Mouse (Mus musculus): ENCODE measurements around the gene Fgf4.

GRCm38 (mm10) chr7:144874226-144874625 is 27.1 kb downstream of the Fgf4 start:
- TF ChIP-seq POLR2A (IDR thresholded peaks at IDR 0.05; ENCODE audit: low read depth, low read length) (no peak), MYC (IDR thresholded peaks at IDR 0.05; ENCODE audit: low read depth, low read length) (no peak), CTCF (conservative IDR thresholded peaks at IDR 0.05 in 1 of 2, IDR thresholded peaks at IDR 0.05 in 1 of 2; ENCODE audit: low read depth in 2 of 2, low read length in 2 of 2) (no peak), HCFC1 (IDR thresholded peaks at IDR 0.05; ENCODE audit: low read depth, low read length) (no peak), SMC3 (IDR thresholded peaks at IDR 0.05; ENCODE audit: low read depth, low read length) (no peak), RCOR1 (conservative IDR thresholded peaks at IDR 0.05; ENCODE audit: low read depth, low read length) (no peak), ZNF384 (IDR thresholded peaks at IDR 0.05; ENCODE audit: low read depth, low read length) (no peak), E2F4 (IDR thresholded peaks at IDR 0.05; ENCODE audit: insufficient replicate concordance, low read depth, low read length) (no peak), ZMIZ1 (IDR thresholded peaks at IDR 0.05; ENCODE audit: low read depth, low read length) (no peak), MAFK (IDR thresholded peaks at IDR 0.05; ENCODE audit: insufficient replicate concordance, low read length) (no peak), JUN (IDR thresholded peaks at IDR 0.05; ENCODE audit: insufficient read depth, low read depth, low read length) (no peak), CHD2 (IDR thresholded peaks at IDR 0.05; ENCODE audit: low read length) (no peak), JUND (conservative IDR thresholded peaks at IDR 0.05; ENCODE audit: low read depth, low read length) (no peak), MEF2A (IDR thresholded peaks at IDR 0.05; ENCODE audit: borderline replicate concordance, low read depth, low read length) (no peak)
